In the genomic region with DNA sequence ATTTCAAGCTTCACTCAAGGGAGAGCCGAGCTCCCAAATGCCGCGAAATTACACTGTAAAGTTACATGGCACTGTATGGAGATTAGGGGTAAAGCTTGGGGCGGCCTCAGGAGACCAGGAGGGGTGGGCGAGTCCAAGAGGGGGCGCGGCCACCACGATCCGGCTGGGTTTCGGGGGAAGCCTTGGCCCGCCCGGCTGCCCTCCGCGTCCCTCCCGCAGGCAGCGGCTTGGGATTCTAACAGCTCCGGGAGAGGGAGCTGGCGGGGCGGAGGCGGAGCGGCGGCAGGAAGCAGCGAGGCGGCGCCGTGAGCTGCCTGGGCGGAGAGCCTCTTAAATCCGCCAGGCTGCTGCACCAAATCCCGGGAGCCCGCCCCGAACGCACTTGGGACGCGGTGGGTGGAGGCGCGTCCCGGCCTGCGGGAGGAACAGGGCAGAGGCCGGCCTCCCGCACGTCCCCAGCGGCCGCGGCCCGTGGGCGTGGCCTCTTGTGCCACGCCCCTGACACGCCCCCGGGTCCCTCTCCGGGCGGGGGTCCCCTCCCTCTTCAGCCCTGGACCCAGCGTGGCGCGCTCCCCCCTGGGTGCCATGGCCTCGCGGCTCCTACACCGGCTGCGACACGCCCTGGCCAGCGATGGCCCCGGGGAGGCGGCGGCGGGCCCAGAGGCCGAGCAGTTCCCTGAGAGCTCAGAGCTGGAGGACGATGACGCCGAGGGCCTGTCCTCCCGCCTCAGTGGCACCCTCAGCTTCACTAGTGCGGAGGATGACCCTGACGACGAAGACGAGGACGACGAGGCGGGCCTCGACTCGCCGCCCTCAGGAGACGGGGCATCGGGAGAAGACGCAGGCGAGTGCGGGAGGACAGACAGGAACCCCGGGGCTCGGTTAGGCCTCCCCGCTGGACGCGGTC, we compare ENCODE assay signal across 8 mouse cellular contexts. TPM values are rescaled to one million over a fixed set of nuclear protein-coding genes. Genes with fewer than 3 reads are reported as not detected.
DNase-seq lines count a peak whose midpoint lies in the region; ATAC-seq and TF ChIP-seq lines count a peak whose summit lies in the region.

A gene (plus strand): TSS at position 343 of the 907 bp plus-strand sequence.

- peaks cover 26% of the 10 kb centered on the region for H3K27me3 ChIP-seq in CH12.LX (replicated peaks)
- H3K27me3 ChIP-seq in forebrain, embryonic 10.5 days (ENCODE audit: poor library complexity, severe bottlenecking): peaks cover 24% of the 10 kb centered on the region
- no peaks in the 10 kb centered on the region for H3K27me3 ChIP-seq in heart, embryonic 14.5 days (ENCODE audit: control insufficient read depth, insufficient read depth, low read length)
- H3K27me3 ChIP-seq in liver, embryonic 14.5 days (ENCODE audit: control insufficient read depth, insufficient read depth, low read length): peaks cover 7% of the 10 kb centered on the region
- H3K27me3 ChIP-seq in neural tube, embryonic 11.5 days (ENCODE audit: control insufficient read depth, insufficient read depth, low read length): no peaks in the 10 kb centered on the region
- no peaks in the 10 kb centered on the region for H3K27me3 ChIP-seq in stomach, embryonic 16.5 days (ENCODE audit: control insufficient read depth, insufficient read depth, low read length)

- under 1% methylated on average over 86 of the region's 89 CpGs for WGBS in forebrain, embryonic 10.5 days
- under 1% methylated on average over 76 of the region's 89 CpGs for WGBS in heart, embryonic 14.5 days
- WGBS in liver, embryonic 14.5 days (ENCODE audit: insufficient replicate concordance): under 1% methylated on average over 77 of the region's 89 CpGs
- WGBS in neural tube, embryonic 11.5 days: under 1% methylated on average over 68 of the region's 89 CpGs
- under 1% methylated on average over 80 of the region's 89 CpGs for WGBS in stomach, embryonic 16.5 days

- no peak within 1 kb of the TSS for H3K27ac ChIP-seq in CH12.LX (ENCODE audit: insufficient read depth, low read depth)
- H3K27ac ChIP-seq in forebrain, embryonic 10.5 days: peak within 1 kb of the TSS; percentile 88
- peak within 1 kb of the TSS; percentile 82 to 85 for H3K27ac ChIP-seq in heart, embryonic 14.5 days (replicated peaks in 1 of 2; ENCODE audit: control insufficient read depth in 1 of 2, insufficient read depth in 1 of 2, low read depth in 2 of 2, low read length in 2 of 2)
- peak within 1 kb of the TSS; percentile 38 for H3K27ac ChIP-seq in liver, embryonic 14.5 days
- H3K27ac ChIP-seq in neural tube, embryonic 11.5 days (ENCODE audit: low read depth, low read length): peak within 1 kb of the TSS; percentile 62
- H3K27ac ChIP-seq in stomach, embryonic 16.5 days (ENCODE audit: low read length): peak within 1 kb of the TSS; percentile 96

- no peaks in the 10 kb centered on the region for H3K9me3 ChIP-seq in CH12.LX (replicated peaks; ENCODE audit: low read length)
- no peaks in the 10 kb centered on the region for H3K9me3 ChIP-seq in forebrain, embryonic 10.5 days
- no peaks in the 10 kb centered on the region for H3K9me3 ChIP-seq in heart, embryonic 14.5 days (ENCODE audit: control insufficient read depth, low read length)
- H3K9me3 ChIP-seq in liver, embryonic 14.5 days (ENCODE audit: control insufficient read depth, low read length): no peaks in the 10 kb centered on the region
- no peaks in the 10 kb centered on the region for H3K9me3 ChIP-seq in neural tube, embryonic 11.5 days (ENCODE audit: control insufficient read depth, low read length)
- H3K9me3 ChIP-seq in stomach, embryonic 16.5 days (replicated peaks; ENCODE audit: control insufficient read depth, low read length): no peaks in the 10 kb centered on the region

- ATAC-seq in heart, embryonic 14.5 days (ENCODE audit: insufficient number of reproducible peaks, insufficient read depth, low FRiP score, low read depth): peak; percentile 92
- peak; percentile 85 for ATAC-seq in liver, embryonic 14.5 days (ENCODE audit: insufficient read depth)
- ATAC-seq in neural tube, embryonic 11.5 days (ENCODE audit: insufficient read depth, low FRiP score, low TSS enrichment): peak; percentile 91
- ATAC-seq in stomach, embryonic 16.5 days (ENCODE audit: insufficient read depth, low FRiP score): peak; percentile 96

- TF ChIP-seq RAD21 in CH12.LX (IDR thresholded peaks at IDR 0.05; ENCODE audit: low read depth, low read length): no peak

- in situ Hi-C loops in CH12.LX (cut with MboI; ENCODE audit: low pct_ligation_motif_present, low pct_unique_long_range_greater_than_20kb, low sequenced_read_pairs): no loop called here

- TF ChIP-seq CTCF in CH12.LX (conservative IDR thresholded peaks at IDR 0.05 in 1 of 2, IDR thresholded peaks at IDR 0.05 in 1 of 2; ENCODE audit: low read depth in 2 of 2, low read length in 2 of 2): no peak; a peak in 2 of 4 replicates
- TF ChIP-seq CTCF in liver, embryonic 14.5 days (IDR thresholded peaks at IDR 0.05; ENCODE audit: low read depth): peak; percentile 58

- peaks cover 7 to 17% of the 10 kb centered on the region in 2 experiments for H3K4me1 ChIP-seq in CH12.LX (ENCODE audit: control insufficient read depth in 1 of 2, insufficient read depth in 2 of 2)
- peaks cover 36% of the 10 kb centered on the region for H3K4me1 ChIP-seq in forebrain, embryonic 10.5 days
- peaks cover 6 to 16% of the 10 kb centered on the region in 2 experiments for H3K4me1 ChIP-seq in heart, embryonic 14.5 days (ENCODE audit: control insufficient read depth in 2 of 2, insufficient read depth in 2 of 2, low read length in 2 of 2)
- peaks cover 14 to 28% of the 10 kb centered on the region in 2 experiments for H3K4me1 ChIP-seq in liver, embryonic 14.5 days (replicated peaks; ENCODE audit: control insufficient read depth in 2 of 2, insufficient read depth in 2 of 2, low read length in 1 of 2)
- H3K4me1 ChIP-seq in neural tube, embryonic 11.5 days (ENCODE audit: control insufficient read depth, insufficient read depth, low read length): no peaks in the 10 kb centered on the region
- peaks cover 19% of the 10 kb centered on the region for H3K4me1 ChIP-seq in stomach, embryonic 16.5 days (ENCODE audit: control insufficient read depth, insufficient read depth, low read length)

- dilution Hi-C loops in CH12.LX (cut with MboI; ENCODE audit: extremely low pct_ligation_motif_present, extremely low pct_unique_long_range_greater_than_20kb, low sequenced_read_pairs): no loop called here

- DNase-seq in CH12.LX (ENCODE audit: extremely low read depth): peak; percentile 45
- DNase-seq in c-Kit-positive CD71-negative TER-119-negative erythroid progenitor cells, embryonic 14.5 days (ENCODE audit: low read depth): peak; percentile 39
- DNase-seq in forebrain, embryonic 10.5 days (ENCODE audit: extremely low spot score, low spot score): peak; percentile 83
- peak; percentile 96 for DNase-seq in kidney, postnatal 14 days
- peak; percentile 62 to 74 (median 65) for DNase-seq in liver, embryonic 14.5 days (ENCODE audit: low read depth in 3 of 3, low spot score in 3 of 3)
- peak; percentile 90 for DNase-seq in neural tube, embryonic 11.5 days (ENCODE audit: low spot score)

- H3K4me3 ChIP-seq in CH12.LX (replicated peaks in 1 of 3; ENCODE audit: low read depth in 2 of 3, low read length in 2 of 3, poor library complexity in 1 of 3): peak within 1 kb of the TSS; percentile 53 to 82 (median 64)
- H3K4me3 ChIP-seq in forebrain, embryonic 10.5 days: peak within 1 kb of the TSS; percentile 79
- peak within 1 kb of the TSS; percentile 56 to 75 for H3K4me3 ChIP-seq in heart, embryonic 14.5 days (ENCODE audit: control insufficient read depth in 1 of 2, insufficient read depth in 1 of 2, low read depth in 1 of 2, low read length in 2 of 2)
- peak within 1 kb of the TSS; percentile 47 to 56 for H3K4me3 ChIP-seq in liver, embryonic 14.5 days (ENCODE audit: insufficient read depth in 1 of 2, low read depth in 2 of 2, low read length in 2 of 2)
- H3K4me3 ChIP-seq in neural tube, embryonic 11.5 days (ENCODE audit: low read depth, low read length): peak within 1 kb of the TSS; percentile 61
- H3K4me3 ChIP-seq in stomach, embryonic 16.5 days (replicated peaks; ENCODE audit: low read length): peak within 1 kb of the TSS; percentile 74

- H3K79me2 ChIP-seq in CH12.LX (replicated peaks; ENCODE audit: control insufficient read depth, extremely low read depth, insufficient read depth, poor library complexity, severe bottlenecking): no peaks in the 10 kb centered on the region

- H3K9ac ChIP-seq in CH12.LX (ENCODE audit: insufficient read depth, low read depth): peak within 1 kb of the TSS; percentile 63
- H3K9ac ChIP-seq in heart, embryonic 14.5 days (ENCODE audit: low read length): peak within 1 kb of the TSS; percentile 80
- peak within 1 kb of the TSS; percentile 65 for H3K9ac ChIP-seq in liver, embryonic 14.5 days (replicated peaks)
- H3K9ac ChIP-seq in neural tube, embryonic 11.5 days (ENCODE audit: low read length): peak within 1 kb of the TSS; percentile 72
- H3K9ac ChIP-seq in stomach, embryonic 16.5 days (ENCODE audit: low read length): peak within 1 kb of the TSS; percentile 90

- H3K4me2 ChIP-seq in CH12.LX (ENCODE audit: insufficient read depth, low read depth, poor library complexity, severe bottlenecking): peak within 1 kb of the TSS; percentile 90
- H3K4me2 ChIP-seq in heart, embryonic 14.5 days (ENCODE audit: low read length): peak within 1 kb of the TSS; percentile 68
- H3K4me2 ChIP-seq in liver, embryonic 14.5 days (ENCODE audit: low read depth): peak within 1 kb of the TSS; percentile 68
- peak within 1 kb of the TSS; percentile 81 for H3K4me2 ChIP-seq in neural tube, embryonic 11.5 days (ENCODE audit: low read depth)
- peak within 1 kb of the TSS; percentile 89 for H3K4me2 ChIP-seq in stomach, embryonic 16.5 days (ENCODE audit: low read depth, low read length)

- no peak for TF ChIP-seq EP300 in CH12.LX (IDR thresholded peaks at IDR 0.05; ENCODE audit: low read length)
- peak; percentile 7; the same call in 1 of the 2 replicates for TF ChIP-seq EP300 in liver, embryonic 14.5 days (IDR thresholded peaks at IDR 0.05; ENCODE audit: low read depth)

- TF ChIP-seq POLR2A in CH12.LX (IDR thresholded peaks at IDR 0.05; ENCODE audit: low read depth, low read length): peak; percentile 42; the same call in 1 of the 2 replicates

- peaks cover 0 to 22% of the 10 kb centered on the region in 2 experiments for H3K36me3 ChIP-seq in CH12.LX (replicated peaks in 1 of 2; ENCODE audit: control insufficient read depth in 1 of 2, insufficient read depth in 1 of 2, low read length in 1 of 2)
- H3K36me3 ChIP-seq in forebrain, embryonic 10.5 days (replicated peaks): peaks cover 19% of the 10 kb centered on the region
- H3K36me3 ChIP-seq in heart, embryonic 14.5 days (ENCODE audit: control insufficient read depth, insufficient read depth, low read length): peaks cover 24% of the 10 kb centered on the region
- H3K36me3 ChIP-seq in liver, embryonic 14.5 days (replicated peaks; ENCODE audit: control insufficient read depth, insufficient read depth, low read depth): no peaks in the 10 kb centered on the region
- H3K36me3 ChIP-seq in neural tube, embryonic 11.5 days (ENCODE audit: control insufficient read depth, insufficient read depth, low read length): no peaks in the 10 kb centered on the region
- no peaks in the 10 kb centered on the region for H3K36me3 ChIP-seq in stomach, embryonic 16.5 days (ENCODE audit: control insufficient read depth, insufficient read depth, low read length)

RNA-seq across cellular contexts. Expression of the gene that starts here (rescaled TPM):
- total RNA-seq in CH12.LX (2012; rRNA removed) (2.3 and 3.3 TPM in 2 replicates), CH12.LX (2014; rRNA removed) (0.71 and 1.1 TPM in 2 replicates)
- 1.1 and 1.5 TPM in 2 replicates for polyA plus RNA-seq in CH12.LX (2012; ENCODE audit: insufficient read length, low read depth)
- polyA plus RNA-seq in forebrain, embryonic 10.5 days (2016; fragmentation: Nextera tagmentation; extraction: Ambion mirVana): 10.4 and 11.0 TPM in 2 replicates
- 37.2 and 38.0 TPM in 2 replicates for polyA plus RNA-seq in heart, embryonic 14.5 days (2014; fragmentation: Nextera tagmentation; extraction: Ambion mirVana)
- polyA plus RNA-seq in liver, embryonic 14.5 days (2012; rRNA removed): 2.3 TPM in 2 replicates
- polyA plus RNA-seq in liver, embryonic 14.5 days (2014; fragmentation: Nextera tagmentation; extraction: Ambion mirVana): 2.9 and 4.4 TPM in 2 replicates
- 11.2 and 14.1 TPM in 2 replicates for polyA plus RNA-seq in neural tube, embryonic 11.5 days (2014; fragmentation: Nextera tagmentation; extraction: Ambion mirVana)
- polyA plus RNA-seq in stomach, embryonic 16.5 days (2015; fragmentation: Nextera tagmentation; extraction: Ambion mirVana): 26.3 and 26.5 TPM in 2 replicates

Comparison
In these comparisons a context has a peak if more than half of its experiments do, and no peak if none do; other contexts are left out.
1. DNase-seq: peak in every context shown above with its lines; median percentile 96 in kidney, postnatal 14 days; 90 in neural tube, embryonic 11.5 days; 83 in forebrain, embryonic 10.5 days; 65 in liver, embryonic 14.5 days; 45 in CH12.LX; 39 in c-Kit-positive CD71-negative TER-119-negative erythroid progenitor cells, embryonic 14.5 days.